Mouse (Mus musculus) CD8-positive naive resting alpha-beta T cell, adult 2 months (primary cell): ENCODE data around the gene Agpat1.

Experiments used
- DNase-seq, 2 experiments: peaks; one replicate each; pipeline ENCODE4 v3.0.0; 2022; ENCODE audit warnings: low read depth in 2 of 2, low spot score in 2 of 2

Agpat1 gene

DNA sequence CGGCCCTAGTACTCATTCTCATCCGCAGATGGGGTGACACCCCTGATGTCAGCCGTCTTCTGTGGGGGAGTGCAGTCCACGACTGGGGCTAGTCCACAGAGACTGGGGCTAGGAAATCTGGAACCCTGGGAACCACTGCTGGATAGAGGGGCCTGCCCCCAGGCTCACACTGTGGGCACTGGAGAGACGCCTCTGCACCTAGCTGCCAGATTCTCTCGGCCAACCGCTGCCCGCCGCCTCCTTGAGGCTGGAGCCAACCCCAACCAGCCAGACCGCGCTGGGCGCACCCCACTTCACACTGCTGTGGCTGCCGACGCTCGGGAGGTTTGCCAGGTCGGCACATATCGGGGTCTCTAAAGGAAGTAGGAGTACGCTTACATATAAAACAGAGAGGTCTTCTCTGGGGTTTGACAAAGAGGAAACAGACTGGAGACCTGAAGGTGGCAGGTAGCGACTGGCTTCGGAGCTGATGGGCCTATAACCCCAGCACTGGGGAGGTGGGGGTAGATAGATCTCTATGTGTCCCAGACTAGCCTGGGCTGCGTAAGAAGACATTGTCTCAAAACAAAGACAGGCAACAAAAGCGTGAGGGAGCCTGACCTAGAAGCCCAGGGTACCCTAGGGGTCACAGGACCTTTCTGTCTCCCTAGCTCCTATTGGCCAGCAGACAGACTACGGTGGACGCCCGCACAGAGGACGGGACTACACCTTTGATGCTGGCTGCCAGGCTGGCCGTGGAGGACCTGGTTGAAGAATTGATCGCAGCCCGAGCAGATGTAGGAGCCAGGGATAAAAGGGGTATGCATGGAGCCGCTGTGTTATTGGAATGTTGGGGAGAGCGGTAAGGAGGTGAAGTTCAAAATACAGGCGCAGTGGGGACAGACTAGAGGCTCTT lies 17.9 kb upstream of the Agpat1 start:
- no peak for DNase-seq

DNA sequence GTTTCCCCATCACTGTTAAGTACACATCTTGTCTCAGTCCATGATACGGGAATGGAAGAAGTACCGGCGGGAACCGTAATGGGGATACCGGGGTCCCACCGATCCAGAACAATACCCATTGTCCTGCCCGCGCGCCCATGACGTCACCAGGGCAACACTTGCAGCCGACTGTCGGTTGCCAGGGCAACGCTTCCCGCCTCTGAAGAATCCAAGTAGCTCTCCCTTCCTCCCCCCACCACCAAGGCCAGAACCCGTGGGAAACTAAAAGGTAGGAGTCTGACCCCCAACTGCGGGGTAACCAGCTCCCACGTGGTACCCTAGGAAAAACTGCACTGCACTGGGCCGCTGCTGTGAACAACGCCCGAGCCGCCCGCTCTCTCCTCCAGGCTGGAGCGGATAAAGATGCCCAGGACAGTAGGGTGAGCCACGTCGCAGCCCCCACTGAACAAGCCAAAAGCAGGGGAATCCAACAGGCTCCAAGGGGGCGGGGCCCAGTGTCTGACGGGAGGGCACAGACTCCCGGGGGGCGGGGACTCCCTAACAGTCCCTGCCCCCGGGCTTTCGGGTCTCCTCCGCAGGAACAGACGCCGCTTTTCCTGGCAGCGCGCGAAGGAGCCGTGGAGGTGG lies 17.2 kb upstream of the Agpat1 start:
- peak in 1 of 2 experiments; percentile 35 for DNase-seq

DNA sequence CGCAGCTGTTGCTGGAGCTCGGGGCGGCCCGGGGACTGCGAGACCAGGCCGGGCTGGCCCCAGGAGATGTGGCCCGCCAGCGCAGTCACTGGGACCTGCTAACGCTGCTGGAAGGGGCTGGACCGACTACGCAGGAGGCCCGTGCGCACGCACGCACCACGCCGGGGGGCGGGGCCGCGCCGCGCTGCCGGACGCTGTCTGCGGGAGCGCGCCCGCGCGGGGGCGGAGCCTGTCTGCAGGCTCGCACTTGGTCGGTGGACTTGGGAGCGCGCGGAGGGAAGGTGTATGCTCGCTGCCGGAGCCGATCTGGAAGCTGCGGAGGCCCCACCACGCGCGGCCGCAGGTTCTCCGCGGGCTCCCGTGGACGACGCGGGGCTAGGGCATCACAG lies 16.6 kb upstream of the Agpat1 start:
- DNase-seq = peak; percentile 93 to 97

DNA sequence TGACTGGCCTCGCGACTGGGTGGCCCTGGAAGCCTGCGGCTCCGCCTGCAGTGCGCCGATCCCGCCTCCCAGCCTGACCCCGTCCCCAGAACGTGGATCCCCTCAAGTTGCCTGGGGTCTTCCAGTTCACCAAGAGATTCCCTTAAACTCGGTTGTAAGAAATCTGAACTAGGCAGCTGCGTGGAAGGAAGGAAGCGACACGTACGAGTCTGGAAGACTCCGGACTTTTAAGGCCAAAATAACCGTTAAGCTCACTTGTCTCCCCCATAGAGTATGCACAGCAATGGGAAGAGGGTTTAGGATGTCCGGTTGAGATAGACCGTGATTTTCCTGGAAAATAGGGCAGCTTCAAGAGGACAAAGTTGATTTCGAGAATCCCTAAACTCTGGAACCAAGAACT lies 16.2 kb upstream of the Agpat1 start:
- DNase-seq = no peak

DNA sequence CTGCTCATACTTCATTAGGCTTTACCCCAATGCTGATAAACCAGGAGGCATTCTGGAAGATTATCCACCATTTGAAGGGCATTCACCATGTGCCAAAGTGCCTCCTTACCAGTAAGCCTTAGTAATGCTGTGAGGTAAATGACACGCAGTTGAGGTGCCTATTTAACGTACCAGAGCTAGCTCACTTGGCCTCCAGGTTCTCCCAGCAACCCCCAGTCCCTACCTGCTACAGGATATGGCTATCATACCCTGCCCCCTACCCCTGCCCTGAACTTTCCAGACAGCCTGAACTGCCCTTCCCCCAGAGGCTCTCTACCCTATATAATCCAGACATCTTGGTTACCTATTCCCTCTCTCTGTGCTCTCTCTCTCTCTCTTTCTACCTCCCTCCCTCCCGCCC lies 15.3 kb upstream of the Agpat1 start:
- no peak for DNase-seq

DNA sequence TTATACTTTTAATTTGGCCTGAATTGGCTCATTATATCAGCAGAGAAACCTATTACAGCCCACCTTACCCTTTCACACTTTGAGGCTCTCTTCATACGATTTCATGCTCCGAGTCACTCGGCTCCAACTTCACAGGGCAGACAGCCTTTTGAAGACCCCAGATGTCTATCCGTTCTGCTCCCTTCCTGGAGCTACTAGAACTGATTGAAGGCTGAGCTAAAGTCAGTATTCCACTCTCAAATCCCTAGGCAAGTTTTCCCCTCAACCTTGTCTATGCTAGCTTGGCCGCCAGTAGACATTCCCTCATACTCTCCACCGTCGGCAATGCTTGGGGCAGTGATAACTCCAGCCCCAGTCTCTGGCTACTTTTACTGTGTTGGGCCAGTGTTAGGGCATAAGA lies 14.9 kb upstream of the Agpat1 start:
- DNase-seq = no peak

DNA sequence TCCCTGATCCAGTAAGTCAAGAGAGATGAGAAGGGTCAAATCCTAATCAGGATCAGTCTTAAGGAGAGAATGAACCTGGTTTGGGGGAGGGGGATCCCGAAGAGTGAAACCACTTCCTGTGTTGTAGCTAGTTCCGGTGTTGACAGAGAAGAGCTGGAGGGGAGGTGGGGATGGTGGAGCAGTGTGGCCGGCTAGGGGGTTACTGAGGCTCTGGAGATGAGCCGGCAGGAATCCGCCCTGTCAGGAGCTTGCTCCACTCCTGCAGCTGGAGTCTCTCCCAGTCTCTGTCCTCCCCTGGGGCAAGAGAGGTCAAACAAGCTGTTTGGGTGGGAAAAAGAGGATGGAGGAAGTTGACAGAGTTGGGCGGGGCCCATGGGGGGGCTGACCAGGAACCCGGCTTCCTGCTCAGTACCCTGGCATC lies 14.4 kb upstream of the Agpat1 start, which contains the start of gene Gpsm3:
TSS of gene Gpsm3 (plus strand) at position 126 of the 421 bp plus-strand sequence.
- peak in 1 of 2 experiments; percentile 62 for DNase-seq

DNA sequence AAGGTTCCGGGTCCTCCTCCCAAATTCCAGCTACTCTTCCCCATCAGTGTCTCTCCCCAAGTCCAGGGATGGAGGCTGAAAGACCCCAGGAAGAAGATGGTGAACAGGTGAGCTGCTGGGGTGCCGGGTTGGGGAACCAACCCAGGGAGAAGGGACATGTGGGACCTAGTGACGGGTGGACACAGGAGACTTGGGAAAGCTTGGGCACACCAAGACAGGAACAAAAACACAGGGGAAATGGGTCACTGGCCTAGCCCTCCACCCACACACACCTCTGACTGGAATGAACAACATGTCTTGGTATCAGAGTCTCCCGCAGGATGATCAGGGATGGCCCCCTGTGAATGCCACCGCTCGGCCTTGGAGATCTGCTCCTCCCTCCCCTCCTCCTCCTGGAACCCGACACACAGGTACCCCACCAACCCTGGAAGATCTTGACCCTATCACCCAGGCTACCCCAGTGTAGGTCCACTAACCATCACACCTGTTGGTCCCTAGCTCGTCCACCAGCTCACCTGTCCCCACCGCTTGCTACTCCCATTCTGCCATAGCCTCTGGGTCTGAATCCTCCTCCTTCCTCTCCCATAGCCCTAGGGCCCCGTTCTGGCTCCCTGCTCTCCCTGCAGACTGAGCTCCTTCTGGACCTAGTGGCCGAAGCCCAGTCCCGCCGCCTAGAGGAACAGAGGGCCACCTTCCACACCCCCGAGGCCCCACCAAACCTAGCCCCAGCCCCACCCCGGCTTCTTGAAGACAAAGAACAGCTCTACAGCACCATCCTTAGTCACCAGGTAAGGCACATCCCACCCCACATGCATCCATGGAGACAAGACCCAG lies 13.7 kb upstream of the Agpat1 start:
- DNase-seq = no peak

DNA sequence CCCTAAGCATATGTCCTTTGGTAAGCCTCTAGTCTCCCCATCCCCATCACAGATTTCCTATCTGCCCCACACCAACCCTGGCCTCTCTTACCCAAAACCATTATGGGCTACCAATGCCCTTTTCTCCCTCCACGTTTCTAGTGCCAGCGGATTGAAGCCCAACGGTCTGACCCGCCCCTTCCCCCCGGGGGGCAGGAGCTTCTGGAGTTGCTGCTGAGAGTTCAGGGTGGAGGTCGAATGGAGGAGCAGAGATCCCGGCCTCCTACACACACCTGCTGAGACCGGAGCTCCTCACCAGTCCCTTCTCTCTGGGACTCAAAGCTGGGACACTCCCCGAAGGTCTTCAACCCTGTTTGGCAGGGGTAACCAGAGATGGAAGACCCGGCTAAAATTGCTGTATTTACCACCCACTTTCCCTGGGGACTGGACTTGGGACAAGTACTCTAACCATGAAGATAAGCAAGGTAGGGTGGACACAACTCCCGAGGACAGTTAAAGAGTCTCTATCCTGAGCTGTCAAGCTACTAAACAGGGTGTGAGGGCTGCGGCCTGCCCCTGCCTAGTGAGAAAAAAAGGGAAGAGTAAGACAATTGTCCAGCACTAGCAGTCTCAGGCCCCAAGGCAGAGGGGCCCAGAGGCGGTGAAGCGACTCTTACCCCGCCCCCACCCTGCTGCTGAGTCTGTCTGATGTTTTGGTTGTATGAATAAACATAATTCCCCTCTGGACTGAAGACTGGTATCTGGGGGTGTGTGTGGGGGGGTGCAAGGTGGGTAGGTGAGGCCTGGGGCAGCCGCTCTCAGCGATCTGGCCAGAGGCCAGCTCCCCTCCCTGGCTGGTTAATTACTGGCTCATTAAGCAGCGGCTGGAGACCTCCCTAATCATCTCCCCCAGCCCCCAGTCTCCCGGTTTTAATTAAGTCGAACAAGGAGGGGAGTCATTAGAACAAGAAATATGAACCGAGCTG lies 12.8 kb upstream of the Agpat1 start, which contains the start of gene Pbx2:
TSS of gene Pbx2 (plus strand) at position 238 of the 965 bp plus-strand sequence.
- no peak for DNase-seq

DNA sequence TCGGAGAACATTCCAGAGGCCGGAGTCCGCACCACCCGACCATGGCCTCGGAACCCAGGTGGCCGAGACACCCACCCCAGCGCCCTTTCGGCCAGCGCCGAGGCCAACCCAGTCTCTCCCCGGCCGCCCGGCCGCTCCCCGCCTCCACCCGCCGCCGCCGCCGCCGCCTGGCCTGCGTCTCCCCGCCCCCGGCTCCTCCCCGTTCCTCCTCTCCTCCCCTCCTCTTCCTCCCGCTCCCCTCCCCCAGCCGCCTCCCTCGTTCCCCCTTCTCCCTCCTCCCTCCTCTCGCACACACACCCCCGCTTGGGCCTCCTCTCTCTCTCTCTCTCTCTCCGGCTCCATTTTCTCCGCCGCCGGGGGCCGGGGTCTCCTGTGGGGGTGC lies 12.1 kb upstream of the Agpat1 start:
- DNase-seq = peak in 1 of 2 experiments; percentile 61

DNA sequence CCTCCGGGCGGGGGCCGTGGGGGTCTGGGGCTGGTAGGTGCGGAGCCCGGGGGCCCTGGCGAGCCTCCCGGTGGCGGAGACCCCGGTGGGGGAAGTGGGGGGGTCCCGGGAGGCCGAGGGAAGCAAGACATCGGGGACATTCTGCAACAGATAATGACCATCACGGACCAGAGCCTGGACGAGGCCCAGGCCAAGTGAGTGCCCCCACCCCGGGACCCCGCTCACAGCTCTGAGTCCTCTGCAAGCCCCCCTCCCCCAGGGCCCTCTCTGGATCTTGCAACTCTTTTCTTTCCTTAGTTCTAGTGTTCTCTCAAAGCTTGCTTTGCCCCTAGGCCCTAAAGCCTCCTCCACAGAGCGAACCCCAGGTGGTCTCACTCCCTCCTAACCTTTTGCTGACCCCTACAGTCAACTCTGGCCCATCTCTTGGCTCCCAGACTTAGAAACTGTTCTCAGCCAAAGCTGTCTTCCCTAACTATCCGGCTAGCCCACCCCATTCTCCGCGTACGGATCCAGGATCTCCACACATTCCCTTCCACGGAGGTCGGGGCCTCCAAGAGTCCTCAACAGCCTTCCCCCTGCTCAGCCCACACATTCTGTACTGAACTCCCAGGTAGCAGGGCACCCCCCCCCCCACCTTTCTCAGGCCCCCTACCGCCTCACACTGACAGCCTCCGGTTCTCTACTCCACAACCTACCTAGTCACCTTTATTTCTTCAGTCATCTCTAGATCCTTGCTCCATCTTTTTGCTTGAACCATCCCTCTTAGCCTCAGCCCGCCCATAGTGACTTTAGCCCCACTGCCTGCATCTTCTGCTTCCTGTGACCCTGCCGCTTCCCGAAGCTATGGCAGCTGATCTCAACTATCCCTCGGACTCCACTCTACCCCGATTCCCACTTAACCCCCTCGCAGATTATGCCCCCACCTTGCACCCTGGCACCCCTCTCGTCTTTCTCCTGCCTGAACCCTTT lies 11.2 kb upstream of the Agpat1 start:
- no peak for DNase-seq

DNA sequence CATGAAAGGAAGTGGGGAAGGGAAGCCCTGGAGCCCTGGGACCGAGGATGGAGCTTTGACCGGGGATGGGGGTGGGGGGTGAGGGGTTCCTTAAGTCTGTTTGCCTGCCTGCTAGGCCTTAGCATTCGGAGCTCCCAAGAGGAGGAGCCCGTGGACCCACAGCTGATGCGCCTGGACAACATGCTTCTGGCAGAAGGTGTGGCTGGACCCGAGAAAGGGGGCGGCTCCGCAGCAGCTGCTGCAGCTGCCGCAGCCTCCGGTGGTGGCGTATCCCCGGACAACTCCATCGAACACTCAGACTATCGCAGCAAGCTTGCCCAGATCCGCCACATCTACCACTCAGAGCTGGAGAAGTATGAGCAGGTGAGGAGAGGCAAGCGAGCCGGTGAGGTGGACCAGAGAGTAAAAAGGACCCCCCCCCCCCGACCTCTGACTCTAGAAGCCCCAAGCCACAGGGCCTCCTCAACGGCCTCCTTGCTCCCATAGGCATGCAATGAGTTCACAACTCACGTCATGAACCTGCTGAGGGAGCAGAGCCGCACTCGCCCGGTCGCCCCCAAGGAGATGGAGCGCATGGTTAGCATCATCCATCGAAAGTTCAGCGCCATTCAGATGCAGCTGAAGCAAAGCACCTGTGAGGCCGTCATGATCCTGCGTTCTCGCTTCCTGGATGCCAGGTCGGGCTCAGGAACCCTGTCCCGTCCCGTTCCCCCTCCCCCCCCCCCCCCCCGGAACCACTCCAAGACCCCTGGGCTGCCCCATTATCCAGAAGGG lies 10.1 kb upstream of the Agpat1 start:
- no peak for DNase-seq

DNA sequence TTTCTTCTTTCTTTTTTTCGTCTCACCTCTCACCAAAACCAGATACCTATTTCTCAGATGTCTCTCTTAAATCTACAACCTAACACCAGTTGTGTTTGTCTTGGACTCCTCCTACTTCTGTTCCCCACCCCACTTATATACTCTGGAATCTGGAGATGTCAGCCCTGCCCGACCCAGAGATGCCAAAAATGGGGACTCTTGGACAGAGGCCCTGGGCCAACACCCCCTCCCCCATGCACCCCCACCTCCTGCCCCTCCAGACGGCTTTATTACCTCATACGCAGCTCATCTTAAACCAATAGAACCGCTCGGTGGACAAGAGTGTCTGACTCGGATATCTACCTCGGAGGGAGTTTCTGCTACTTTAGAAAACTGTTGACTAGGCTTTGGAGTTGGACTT lies 8.0 kb upstream of the Agpat1 start:
- no peak for DNase-seq

DNA sequence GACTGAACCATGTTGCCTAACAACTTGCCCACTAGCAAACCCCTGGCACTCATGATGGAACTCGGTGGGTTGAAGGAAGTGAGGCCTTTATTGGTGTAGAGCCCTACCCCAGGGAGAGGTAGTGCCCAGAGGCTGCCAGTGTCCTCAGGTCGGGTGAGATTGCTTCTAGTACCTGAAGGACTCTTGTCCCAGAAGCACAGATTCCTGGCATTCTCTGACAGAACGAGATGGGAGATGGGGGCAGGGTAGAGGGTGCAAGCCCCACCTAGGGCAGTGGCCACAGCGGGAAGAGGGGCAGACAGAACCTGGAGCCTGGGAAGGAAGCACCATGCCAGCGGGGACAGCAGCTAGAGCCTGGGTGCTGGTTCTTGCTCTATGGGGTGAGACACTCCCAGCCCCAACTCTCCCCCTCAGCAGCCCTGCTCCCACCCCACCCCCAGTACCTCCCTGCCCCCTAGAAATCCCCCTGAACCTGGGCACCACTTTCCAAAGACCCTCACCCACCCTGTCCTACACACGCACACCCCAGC lies 6.4 kb upstream of the Agpat1 start, which contains the start of gene Ager:
TSS of gene Ager (plus strand) at position 297 of the 530 bp plus-strand sequence.
- no peak for DNase-seq

DNA sequence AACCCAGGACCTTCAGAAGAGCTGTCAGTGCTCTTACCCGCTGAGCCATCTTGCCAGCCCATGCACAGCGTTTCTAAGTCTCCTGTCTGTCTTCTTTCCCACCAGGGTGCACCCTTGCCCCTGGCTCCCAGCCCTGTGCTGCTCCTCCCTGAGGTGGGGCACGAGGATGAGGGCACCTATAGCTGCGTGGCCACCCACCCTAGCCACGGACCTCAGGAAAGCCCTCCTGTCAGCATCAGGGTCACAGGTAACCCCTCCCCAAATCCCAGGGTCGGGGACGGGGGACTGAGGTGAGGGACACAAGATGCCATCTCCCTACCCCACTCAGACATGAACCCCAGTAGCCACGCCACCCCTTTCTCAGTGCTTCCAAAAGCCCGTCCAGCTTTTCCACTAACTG lies 4.2 kb upstream of the Agpat1 start:
- no peak for DNase-seq

DNA sequence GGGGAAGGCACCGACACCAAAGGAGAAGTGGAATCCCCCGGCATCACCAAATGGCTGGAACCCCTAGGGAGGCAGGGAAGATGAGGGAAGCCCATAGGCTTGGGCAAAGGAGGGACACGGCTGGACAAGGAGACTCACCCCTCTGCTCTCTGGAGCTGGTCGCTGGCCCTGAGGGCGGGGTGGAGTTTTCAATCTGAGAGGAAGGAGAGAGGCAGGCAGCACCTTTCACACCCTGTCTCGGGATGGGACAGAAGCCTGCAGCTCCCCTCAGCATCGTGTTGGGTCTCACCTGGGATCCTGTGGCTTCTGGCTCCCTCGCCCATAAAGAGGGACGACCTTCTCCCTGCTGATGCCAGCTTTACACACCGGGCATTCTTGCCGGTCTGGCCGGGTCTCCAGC lies 2.3 kb upstream of the Agpat1 start:
- DNase-seq = no peak

DNA sequence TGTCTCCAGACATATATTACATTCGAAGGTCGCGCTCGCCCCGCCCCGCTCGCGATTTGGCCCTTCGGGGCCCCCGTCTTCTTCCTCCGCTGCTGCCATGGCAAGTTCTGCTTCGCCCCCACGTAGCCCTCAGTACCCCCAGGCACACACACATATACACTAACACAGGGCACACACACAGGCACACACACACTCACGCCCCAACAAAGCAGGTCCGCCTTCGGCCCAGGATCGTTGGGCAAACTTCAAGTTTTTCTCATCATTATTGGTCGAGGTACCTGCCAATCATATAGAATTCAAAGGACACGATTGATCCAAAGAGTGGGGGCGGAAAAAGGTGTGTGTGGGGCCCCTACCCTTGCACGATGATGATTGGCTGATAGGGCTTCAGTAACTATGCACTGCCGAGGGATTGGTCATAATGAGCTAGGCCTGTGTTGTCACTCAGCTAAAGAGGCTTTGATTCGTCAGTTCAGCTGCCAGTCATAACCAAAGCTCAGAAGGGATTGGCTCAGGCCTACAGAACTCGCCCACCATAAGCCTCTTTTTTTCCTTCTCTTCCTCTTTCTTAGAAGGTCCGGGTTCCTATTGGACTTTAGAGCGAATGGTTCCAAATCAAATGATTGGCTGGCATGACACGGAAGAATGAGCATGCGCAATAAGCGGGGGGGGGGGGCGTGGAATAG lies 544 bp upstream of the Agpat1 start, which contains the start of gene Rnf5:
TSS of gene Rnf5 (minus strand) at position 316 of the 686 bp plus-strand sequence.
- DNase-seq = peak; percentile 95 to 96
